Comparison of ENCODE assay signal across 8 mouse cellular contexts in the genomic region with DNA sequence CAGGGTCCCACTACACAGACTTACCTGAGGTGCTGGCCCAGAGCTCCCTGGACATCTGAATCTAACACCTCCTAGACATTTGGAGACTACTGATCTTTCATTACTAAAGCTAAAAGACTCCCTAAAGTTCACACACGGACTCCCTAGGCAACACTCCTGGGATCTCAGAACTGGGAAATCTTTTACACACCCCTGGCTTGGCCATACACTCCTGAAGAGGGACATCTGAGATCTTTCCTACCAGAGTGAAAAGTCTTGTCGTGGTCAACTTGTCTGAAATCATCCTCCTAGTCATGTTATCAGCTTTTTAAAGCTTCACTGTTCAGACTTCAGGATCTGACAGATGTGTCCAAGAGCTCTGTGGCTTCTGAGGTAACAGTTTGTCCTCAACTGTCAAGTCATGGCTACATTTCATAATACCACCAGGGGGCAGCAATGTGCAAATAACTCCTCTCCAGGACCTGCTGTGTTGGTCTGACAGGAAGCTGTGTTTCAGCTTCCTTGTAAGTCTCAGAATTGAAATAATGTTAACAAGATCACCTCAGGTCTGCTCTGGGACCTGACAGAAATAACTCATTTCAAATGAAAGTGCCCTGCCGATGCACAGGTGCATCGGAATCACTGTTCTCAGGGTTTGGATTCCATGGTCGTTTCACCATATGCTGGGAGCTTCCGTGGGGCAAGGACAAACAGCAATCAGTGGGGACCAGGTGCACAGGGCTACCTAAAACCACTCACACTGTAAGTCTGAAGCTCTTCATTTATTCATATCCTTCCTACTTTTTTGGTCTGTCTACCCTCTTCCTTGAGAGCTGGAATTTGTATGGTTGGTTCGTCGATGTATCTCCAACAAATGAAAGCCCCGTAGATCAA.
A peak's percentile ranks its signal among the peaks of the same experiment; 100 is the strongest.
DNase-seq lines count a peak whose midpoint lies in the region; ATAC-seq lines count a peak whose summit lies in the region.

No protein-coding gene starts in this region.

- no peaks in the 10 kb centered on the region for H3K4me1 ChIP-seq in heart, embryonic 11.5 days (ENCODE audit: control insufficient read depth, insufficient read depth, low read length)
- no peaks in the 10 kb centered on the region for H3K4me1 ChIP-seq in intestine, embryonic 16.5 days (ENCODE audit: control insufficient read depth, insufficient read depth, low read length)
- no peaks in the 10 kb centered on the region for H3K4me1 ChIP-seq in midbrain, embryonic 11.5 days (ENCODE audit: control insufficient read depth, insufficient read depth, low read length)

- H3K36me3 ChIP-seq in heart, embryonic 11.5 days (ENCODE audit: control insufficient read depth, insufficient read depth, low read length) = no peaks in the 10 kb centered on the region
- no peaks in the 10 kb centered on the region for H3K36me3 ChIP-seq in intestine, embryonic 16.5 days (ENCODE audit: control insufficient read depth, insufficient read depth, low read length)
- no peaks in the 10 kb centered on the region for H3K36me3 ChIP-seq in midbrain, embryonic 11.5 days (ENCODE audit: control insufficient read depth, insufficient read depth, low read length)

- H3K4me3 ChIP-seq in heart, embryonic 11.5 days (ENCODE audit: low read depth, low read length) = no peak overlapping the region
- H3K4me3 ChIP-seq in intestine, embryonic 16.5 days (ENCODE audit: low read length) = no peak overlapping the region
- no peak overlapping the region for H3K4me3 ChIP-seq in midbrain, embryonic 11.5 days (ENCODE audit: low read depth, low read length)

- ATAC-seq in heart, embryonic 11.5 days (replicated peaks; ENCODE audit: insufficient number of reproducible peaks, low FRiP score, low TSS enrichment) = no peak
- ATAC-seq in intestine, embryonic 16.5 days = peak; percentile 79
- peak; percentile 84 for ATAC-seq in midbrain, embryonic 11.5 days (ENCODE audit: low FRiP score)

- H3K27me3 ChIP-seq in heart, embryonic 11.5 days (ENCODE audit: control insufficient read depth, insufficient read depth, low read length) = no peaks in the 10 kb centered on the region
- no peaks in the 10 kb centered on the region for H3K27me3 ChIP-seq in intestine, embryonic 16.5 days (replicated peaks; ENCODE audit: control insufficient read depth, insufficient read depth, low read length)
- H3K27me3 ChIP-seq in midbrain, embryonic 11.5 days (ENCODE audit: control insufficient read depth, insufficient read depth, low read length) = no peaks in the 10 kb centered on the region

- no peak overlapping the region for H3K4me2 ChIP-seq in heart, embryonic 11.5 days
- no peak overlapping the region for H3K4me2 ChIP-seq in intestine, embryonic 16.5 days (ENCODE audit: low read depth, low read length)
- no peak overlapping the region for H3K4me2 ChIP-seq in midbrain, embryonic 11.5 days

- H3K9ac ChIP-seq in heart, embryonic 11.5 days (ENCODE audit: low read depth, low read length) = no peak overlapping the region
- H3K9ac ChIP-seq in intestine, embryonic 16.5 days (ENCODE audit: low read depth, low read length) = no peak overlapping the region
- H3K9ac ChIP-seq in midbrain, embryonic 11.5 days (ENCODE audit: low read length) = no peak overlapping the region

- peak; percentile 72 to 84 for DNase-seq in heart, adult 18-20 months
- DNase-seq in cerebellum, adult 9-11 months = peak; percentile 35
- peak; percentile 51 to 84 for DNase-seq in frontal cortex, postnatal 36 days (ENCODE audit: low spot score in 2 of 2)
- peak; percentile 36 to 84 for DNase-seq in left cerebral cortex, adult 9 months (ENCODE audit: low spot score in 2 of 2)
- DNase-seq in midbrain, embryonic 11.5 days (ENCODE audit: low spot score, missing footprints) = peak; percentile 94
- DNase-seq in right cerebral cortex, postnatal 4 days = peak; percentile 51

- H3K9me3 ChIP-seq in heart, embryonic 11.5 days (replicated peaks; ENCODE audit: control insufficient read depth, low read length) = no peaks in the 10 kb centered on the region
- no peaks in the 10 kb centered on the region for H3K9me3 ChIP-seq in intestine, embryonic 16.5 days (ENCODE audit: control insufficient read depth, low read length)
- H3K9me3 ChIP-seq in midbrain, embryonic 11.5 days (ENCODE audit: control insufficient read depth, low read length) = no peaks in the 10 kb centered on the region

- 72% methylated on average over 9 of the region's 9 CpGs for WGBS in heart, embryonic 11.5 days (ENCODE audit: insufficient replicate concordance)
- WGBS in intestine, embryonic 16.5 days = 64% methylated on average over 9 of the region's 9 CpGs
- WGBS in midbrain, embryonic 11.5 days = 76% methylated on average over 9 of the region's 9 CpGs

- no peak overlapping the region for H3K27ac ChIP-seq in heart, embryonic 11.5 days (ENCODE audit: low read depth, low read length)
- no peak overlapping the region for H3K27ac ChIP-seq in intestine, embryonic 16.5 days (ENCODE audit: low read length)
- no peak overlapping the region for H3K27ac ChIP-seq in midbrain, embryonic 11.5 days (ENCODE audit: low read depth, low read length)

Comparison
In these comparisons a context has a peak if more than half of its experiments do, and no peak if none do; other contexts are left out.
1. DNase-seq: peak in every context shown above with its lines; median percentile 94 in midbrain, embryonic 11.5 days; 78 in heart, adult 18-20 months; 68 in frontal cortex, postnatal 36 days; 60 in left cerebral cortex, adult 9 months; 51 in right cerebral cortex, postnatal 4 days; 35 in cerebellum, adult 9-11 months.